Mouse (Mus musculus) adrenal gland, postnatal 4 days (tissue): ENCODE data around the gene Tatdn2. TPM values are rescaled to one million over a fixed set of nuclear protein-coding genes. Genes with fewer than 3 reads are reported as not detected.
"Not testable (repeated sequence)": the region's sequence is repeated elsewhere in the genome, so short reads cannot be mapped to it uniquely, and the experiment has no call there.

Source experiments
- DNase-seq, 2 experiments: peaks; one replicate each; pipeline ENCODE4 v3.0.0; 2021 to 2022; ENCODE audit warnings: low spot score in 2 of 2, mixed read lengths in 2 of 2
- total RNA-seq, 2 experiments: library from RNA; stranded (reverse); gene quantifications; 2 replicates each; pipeline ENCODE4 v1.2.3; 2021

Tatdn2 gene
- total RNA-seq, 2 experiments from 2014 or later = 68.2 to 71.2 TPM

GRCm38 (mm10) chr6:113712718-113713117 lies 15.9 kb downstream of the Tatdn2 start:
- DNase-seq = no peak

GRCm38 (mm10) chr6:113713389-113713788 lies 16.5 kb downstream of the Tatdn2 start:
- DNase-seq = not testable (repeated sequence)

GRCm38 (mm10) chr6:113714276-113714675 lies 17.4 kb downstream of the Tatdn2 start:
- DNase-seq = no peak

DNA sequence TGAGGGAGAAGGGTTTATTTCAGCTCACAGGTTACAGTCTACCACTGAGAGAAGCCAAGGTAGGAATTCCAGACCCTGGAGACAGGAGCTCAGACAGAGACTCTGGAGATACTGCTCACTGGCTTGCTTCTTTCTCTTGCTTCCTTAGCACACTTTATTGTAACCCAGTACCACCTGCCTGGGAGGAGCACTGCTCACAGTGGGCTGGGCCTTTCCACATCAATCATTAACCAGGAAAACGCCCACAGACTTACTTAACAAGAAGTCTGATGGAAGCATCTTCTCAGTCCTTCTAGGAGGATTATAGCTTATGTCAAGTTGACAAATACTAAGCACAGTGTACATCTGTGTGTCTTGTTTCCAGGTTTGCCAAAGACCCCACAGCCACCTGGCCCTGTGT lies 17.9 kb downstream of the Tatdn2 start:
- no peak for DNase-seq

- no peak for DNase-seq
These were observed 20.7 kb downstream of the Tatdn2 start for GRCm38 (mm10) chr6:113717541-113717940.

- no peak for DNase-seq
These were observed 23.0 kb downstream of the Tatdn2 start, which contains the start of gene Ghrl for GRCm38 (mm10) chr6:113719878-113720277. Gene Ghrl, minus strand, starts transcription at chr6:113719880.

- DNase-seq = no peak
These were observed 24.2 kb downstream of the Tatdn2 start for GRCm38 (mm10) chr6:113721061-113721460.

GRCm38 (mm10) chr6:113728181-113728580 lies 31.3 kb downstream of the Tatdn2 start:
- no peak for DNase-seq

- no peak for DNase-seq
These were observed 34.4 kb downstream of the Tatdn2 start for GRCm38 (mm10) chr6:113731296-113731695.

DNA sequence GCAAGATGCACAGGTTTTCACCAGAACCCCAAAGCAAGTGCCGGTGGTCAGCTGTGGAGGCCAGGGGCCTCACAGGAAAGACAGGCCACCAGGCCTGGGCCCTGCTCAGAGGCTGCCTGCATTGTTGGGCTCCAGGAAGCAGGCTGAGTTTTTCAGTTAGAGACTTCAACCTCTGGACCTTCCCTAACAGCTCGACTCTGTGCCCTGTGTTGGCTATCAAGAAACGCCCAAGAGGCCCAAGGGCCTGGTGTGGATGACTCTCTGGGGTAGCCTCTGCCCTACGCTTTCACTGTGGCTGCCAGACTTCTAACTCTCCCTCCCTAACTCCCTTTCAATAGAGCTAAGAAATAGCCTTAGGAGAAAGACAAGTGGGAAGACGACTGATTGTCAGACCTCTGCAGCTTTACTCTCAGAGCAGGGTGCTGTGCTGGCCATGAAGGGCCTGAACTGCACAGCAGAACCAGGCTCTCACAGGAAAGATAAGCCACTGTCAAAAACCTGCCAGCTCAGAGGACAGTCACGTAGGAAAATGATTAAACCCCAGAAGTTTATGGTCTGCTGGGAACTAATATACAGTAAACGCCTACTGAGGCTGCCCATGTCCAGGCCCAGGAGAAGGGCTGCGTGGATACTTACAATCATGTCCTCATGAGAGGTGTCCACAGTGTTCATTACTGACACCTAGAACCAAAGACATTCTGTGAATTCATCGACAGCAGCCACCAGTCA lies 40.6 kb downstream of the Tatdn2 start:
- DNase-seq = no peak

DNA sequence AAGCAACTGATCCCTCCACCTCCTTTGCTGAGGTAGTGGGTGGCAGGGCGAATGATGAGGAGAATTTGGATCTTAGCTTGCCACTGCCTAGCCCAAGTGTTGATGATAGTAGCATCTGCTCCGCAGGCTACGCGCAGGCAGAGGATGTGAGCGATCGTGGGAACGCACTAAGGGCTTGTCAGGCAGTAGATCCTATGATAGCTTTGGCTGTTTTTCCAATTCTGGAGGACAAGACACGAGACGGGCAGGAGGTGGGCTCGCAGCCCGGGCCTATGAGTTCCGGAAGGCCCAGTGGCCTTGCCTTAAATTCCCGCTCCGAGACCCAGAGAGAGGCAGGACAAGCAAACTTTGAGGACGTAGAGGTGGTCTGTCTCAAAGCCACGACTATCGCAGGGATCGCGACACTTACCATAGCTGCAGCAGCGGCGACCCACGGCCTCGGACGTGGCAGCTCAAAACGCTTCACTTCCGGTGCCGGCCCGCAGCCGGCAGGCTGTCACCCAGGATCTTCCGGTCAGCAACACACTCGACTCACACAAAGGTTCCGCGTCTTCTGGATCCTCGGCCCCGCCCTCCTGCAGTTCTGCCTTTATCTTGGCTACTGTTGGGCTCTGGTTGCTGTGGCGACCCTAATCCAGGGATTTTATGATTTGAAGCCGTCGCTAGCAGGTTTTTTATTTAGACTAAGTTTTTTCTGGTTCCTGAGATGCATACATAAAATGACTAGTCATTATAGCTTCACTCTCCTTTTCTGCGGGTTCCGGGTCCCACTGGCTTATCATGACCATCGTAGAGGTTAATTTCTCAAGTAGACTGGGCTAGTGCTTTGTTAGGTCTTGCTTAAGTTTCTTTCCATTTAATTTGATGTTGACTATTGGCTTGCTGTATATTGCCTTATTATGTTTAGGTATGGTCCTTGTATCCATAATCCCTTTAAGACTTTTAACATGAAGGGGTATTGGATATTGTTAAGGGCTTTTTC lies 43.7 kb downstream of the Tatdn2 start, which contains the start of gene Sec13:
TSS of gene Sec13 (minus strand) at position 508 of the 982 bp plus-strand sequence.
- peak; percentile 57 to 65 for DNase-seq

- no peak for DNase-seq
These were observed 44.6 kb downstream of the Tatdn2 start for GRCm38 (mm10) chr6:113741425-113741824.

- DNase-seq = no peak
These were observed 45.5 kb downstream of the Tatdn2 start for GRCm38 (mm10) chr6:113742321-113742720.

- DNase-seq = no peak
These were observed 46.3 kb downstream of the Tatdn2 start for GRCm38 (mm10) chr6:113743111-113743510.

DNA sequence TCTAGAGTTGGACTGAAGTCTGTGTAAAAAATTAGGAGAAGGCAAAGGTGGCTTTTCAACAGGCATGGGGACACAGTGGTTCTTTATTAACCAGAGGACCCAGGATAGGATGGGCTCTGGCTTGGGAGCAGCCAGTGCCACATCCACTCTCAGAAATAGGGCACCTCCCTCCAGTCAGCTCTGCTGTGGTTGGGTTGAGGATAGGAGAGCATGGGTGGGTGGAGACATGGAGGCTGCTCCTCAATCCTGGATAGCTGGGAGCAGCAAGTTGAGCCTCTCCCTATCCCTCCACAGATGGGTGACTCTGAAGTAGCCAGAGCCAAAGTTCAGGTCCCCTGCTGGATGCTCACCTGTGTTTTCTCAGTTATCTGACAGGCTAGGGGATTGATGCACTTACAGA lies 48.3 kb downstream of the Tatdn2 start:
- no peak for DNase-seq

DNA sequence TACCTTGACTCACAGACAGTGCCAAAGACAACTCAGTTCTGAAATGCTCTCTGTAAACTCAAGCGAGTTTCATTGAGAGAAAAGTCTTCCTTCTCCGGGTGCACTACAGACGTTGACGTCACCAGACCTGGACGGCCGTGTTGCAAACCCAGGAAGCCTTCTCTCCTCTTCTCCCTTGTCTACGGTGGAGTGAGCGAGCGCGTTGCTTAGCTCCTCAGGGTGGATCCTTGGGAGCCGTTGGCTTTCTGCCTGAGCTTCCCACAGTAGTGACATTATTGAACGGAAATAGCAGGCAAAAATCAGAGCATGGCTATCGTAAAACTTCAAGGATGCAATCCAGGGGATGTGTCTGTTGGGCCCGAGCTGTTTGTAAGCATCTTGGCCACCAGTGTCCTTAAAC lies 50.4 kb downstream of the Tatdn2 start:
- no peak for DNase-seq

DNA sequence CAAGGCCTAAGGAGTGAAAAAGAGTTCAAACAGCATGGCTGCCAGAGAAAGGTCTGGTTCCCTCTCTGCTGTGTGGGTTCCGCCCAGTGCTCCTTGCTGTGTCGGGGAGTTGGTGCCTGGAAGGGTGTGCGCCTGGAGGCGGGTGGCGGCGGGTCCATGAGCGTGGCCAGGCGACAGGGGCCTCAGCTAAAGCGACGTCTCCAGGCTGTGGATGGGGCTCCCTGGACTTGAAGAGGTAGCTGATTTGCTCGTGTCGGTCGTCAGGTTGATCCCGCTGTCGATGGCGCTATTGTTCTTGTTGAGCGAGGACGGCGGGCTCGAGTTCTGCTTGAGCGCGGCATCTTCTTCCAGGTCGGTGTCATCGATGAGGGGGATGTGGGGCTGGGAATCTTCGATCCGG lies 51.5 kb downstream of the Tatdn2 start:
- DNase-seq = no peak

DNA sequence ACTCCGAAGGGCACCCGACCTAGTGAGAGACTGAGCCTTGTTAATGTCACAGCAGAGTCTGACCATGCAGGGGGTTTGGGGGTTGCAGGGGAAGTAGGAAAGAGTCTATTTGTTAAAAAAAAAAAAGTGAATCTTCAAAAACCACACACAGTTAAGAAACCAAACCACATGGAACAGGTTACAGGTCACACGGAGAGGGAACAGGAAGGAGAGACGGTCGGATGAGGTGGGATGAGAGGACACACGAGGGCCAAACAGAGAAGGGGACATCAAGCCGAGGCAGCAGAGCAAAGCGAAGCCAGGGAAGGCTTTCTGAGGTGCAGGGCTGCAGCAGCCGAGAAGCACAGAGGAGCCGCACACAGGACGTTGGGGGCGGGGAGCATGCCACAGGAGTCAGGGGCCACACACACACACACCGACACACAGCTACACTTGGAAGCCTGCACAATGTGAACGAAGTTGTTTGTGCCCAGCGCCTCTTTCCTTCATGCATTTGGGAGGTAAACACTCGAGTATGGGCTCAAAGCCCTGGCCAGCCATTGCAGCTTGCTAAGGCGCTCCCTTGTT lies 52.4 kb downstream of the Tatdn2 start:
- DNase-seq = no peak
